Mouse (Mus musculus): ENCODE results near the gene Pold4.

Gene Pold4

DNA sequence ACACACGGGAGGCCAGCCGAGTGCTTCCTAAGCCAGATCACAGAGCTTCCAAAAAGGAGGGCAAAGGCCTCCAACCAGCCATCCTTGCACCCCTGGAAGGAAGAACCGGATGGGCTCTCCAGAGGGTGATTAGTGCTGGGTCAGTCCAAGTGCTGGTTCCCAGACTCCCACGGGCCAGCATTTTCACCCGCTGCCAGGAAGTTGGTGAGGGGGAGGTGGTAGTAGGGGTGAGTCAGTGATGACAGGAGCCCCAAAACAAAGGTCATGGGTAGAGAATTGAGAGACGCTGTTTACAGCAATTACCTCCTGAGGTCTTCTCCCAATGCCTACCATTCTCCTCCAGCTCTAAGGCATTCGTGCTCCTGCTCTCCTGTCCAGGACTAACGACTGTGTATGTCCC, 1.3 kb upstream of the Pold4 start:
- ChIA-PET POLR2A (interaction anchor here in 3 of 4 experiments (0.5 to 5.2 kb wide), 33 partner anchors 8 to 194 kb away, joined by 3 to 32 read pairs (median 4); partner anchors contain the start of genes Rad9a (in 3 of the 3), AC109138.7 (in 2 of the 3), Clcf1 (in 2 of the 3) and Ppp1ca (in 2 of the 3)), CTCF (interaction anchor here in 3 of 4 experiments (0.5 to 4.8 kb wide), 20 partner anchors 12 to 507 kb away, joined by 3 to 84 read pairs (median 5); partner anchors contain the start of genes AC109138.7 (in 2 of the 3), Clcf1 (in 2 of the 3), Aip (in 1 of the 3) and Cdk2ap2 (in 1 of the 3))

DNA sequence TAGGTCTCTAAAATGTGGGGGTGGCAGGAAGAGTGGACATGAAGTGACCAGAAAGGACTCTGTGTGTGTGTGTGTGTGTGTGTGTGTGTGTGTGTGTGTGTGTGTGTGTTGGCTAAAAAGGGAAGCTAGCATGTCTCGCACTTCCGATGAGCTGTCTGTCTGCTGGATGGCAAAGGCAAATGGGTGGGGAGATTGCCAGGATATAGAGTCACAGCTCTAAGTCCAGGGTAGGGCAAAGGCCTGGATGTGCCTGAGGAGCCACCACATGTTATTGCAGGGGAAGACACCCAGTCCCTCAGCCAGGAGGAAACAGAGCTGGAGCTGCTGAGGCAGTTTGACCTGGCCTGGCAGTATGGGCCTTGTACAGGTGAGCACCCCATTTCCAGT, 480 bp downstream of the Pold4 start:
- ChIA-PET CTCF (interaction anchor here (0.6 to 3.0 kb wide), 31 partner anchors 10 to 1063 kb away, joined by 3 to 19 read pairs (median 4); partner anchors contain the start of genes Ankrd13d (in 1 of the 4), Cdk2ap2 (in 1 of the 4), Gm49405 (in 1 of the 4) and Grk2 (in 1 of the 4)), POLR2A (interaction anchor here (0.5 to 5.2 kb wide), 53 partner anchors 8 to 524 kb away, joined by 3 to 32 read pairs (median 4); partner anchors contain the start of genes Cdk2ap2 (in 2 of the 4), Gstp2 (in 2 of the 4), Rad9a (in 2 of the 4) and Rps6kb2 (in 2 of the 4))

DNA sequence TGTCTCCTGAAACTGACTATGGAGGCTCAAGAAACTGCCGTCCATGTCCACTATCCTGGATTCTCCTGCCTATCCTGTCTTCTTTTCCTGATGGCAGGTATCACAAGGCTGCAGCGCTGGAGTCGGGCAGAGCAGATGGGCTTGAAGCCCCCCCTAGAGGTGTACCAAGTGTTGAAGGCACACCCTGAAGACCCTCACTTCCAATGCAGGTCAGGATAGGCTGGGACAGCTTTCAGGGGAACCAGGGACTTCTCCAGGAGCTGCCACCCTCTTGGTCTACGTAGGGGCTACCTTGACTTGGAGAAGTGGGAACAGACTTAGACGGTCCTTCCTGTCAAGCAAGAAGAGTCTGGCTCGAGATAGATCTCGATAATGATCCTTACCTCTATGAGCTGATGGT, 952 bp downstream of the Pold4 start:
- POLR2A ChIA-PET: interaction anchor here (0.5 to 5.2 kb wide), 40 partner anchors 8 to 854 kb away, joined by 3 to 32 read pairs (median 4); partner anchors contain the start of genes Cdk2ap2 (in 2 of the 4), Gstp2 (in 2 of the 4), Rad9a (in 2 of the 4) and AC109138.7 (in 1 of the 4)
- CTCF ChIA-PET: interaction anchor here in 3 of 4 experiments (0.6 to 2.2 kb wide), 24 partner anchors 23 to 533 kb away, joined by 3 to 19 read pairs (median 4); partner anchors contain the start of genes Ppp1ca (in 2 of the 3), Ankrd13d (in 1 of the 3), Cdk2ap2 (in 1 of the 3) and Grk2 (in 1 of the 3)

DNA sequence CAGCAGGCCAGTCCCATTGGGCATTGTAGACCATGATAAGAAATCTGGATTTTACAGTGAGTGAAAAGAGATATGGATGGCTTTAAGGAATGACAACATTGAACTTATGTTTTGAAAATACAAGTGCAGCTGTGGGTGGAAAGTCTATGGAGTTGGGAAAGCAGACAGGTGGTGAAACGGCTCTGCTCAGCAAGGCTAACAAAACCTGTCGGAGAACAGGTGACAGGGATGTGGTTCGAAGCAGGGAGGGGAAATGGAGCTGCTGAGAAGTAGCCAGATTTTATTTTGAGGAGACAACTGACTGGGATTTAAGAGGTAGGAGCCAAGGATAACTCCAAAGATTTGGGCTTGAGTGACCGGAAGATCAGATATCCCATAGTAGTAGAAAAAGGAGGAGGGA, 2.8 kb downstream of the Pold4 start:
- CTCF ChIA-PET: interaction anchor here in 1 of 4 experiments (0.9 to 1.1 kb wide), 2 partner anchors 136 to 182 kb away, joined by 3 read pairs; no protein-coding TSS in a partner anchor
- POLR2A ChIA-PET: interaction anchor here in 1 of 4 experiments (1.1 to 1.7 kb wide), 4 partner anchors 15 to 137 kb away, joined by 3 to 6 read pairs (median 4); partner anchors contain the start of gene Cdk2ap2

DNA sequence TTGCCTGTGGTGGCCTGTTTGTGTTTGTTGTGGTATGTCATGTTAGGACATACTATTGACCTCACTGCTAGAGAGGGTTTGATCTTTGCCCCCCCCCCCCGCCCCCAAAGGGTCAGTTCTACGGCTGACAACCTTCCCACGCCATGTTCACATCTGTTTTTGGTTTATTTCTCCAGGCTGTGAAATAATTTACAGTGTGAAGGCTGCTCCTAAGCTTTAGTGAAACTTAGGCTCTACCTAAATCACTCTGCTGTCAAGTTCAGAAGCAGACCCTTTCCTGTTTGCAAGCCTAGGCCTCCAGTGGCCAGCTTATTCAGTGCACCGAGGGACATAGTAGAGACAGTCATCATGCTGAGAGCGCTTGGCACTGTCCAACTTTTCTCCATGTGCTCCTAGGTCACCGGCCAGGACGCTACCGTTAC, 8.6 kb downstream of the Pold4 start:
- POLR2A ChIA-PET: interaction anchor here in 1 of 4 experiments (1.1 to 1.5 kb wide), 2 partner anchors 8 to 39 kb away, joined by 3 to 4 read pairs; partner anchors contain the start of genes Pold4 and Rad9a
- CTCF ChIA-PET: no interaction called here

DNA sequence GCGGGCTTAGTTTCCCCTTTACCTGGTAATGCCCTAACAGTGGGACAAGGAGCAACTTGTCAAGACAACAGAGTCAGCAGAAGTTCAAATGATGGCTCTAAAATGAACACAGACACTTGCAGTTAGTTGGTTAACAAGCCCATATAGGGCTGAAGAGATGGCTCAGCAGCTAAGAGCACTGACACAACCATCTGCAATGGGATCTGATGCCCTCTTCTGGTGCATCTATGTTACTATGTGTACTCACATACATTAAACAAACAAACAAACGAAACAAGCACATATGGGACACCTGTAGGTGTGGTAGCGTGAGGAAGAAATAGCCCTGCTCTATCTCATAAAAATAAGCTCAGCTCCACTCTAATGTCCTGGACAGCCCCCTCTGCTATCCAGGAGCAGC, 10.7 kb downstream of the Pold4 start:
- CTCF ChIA-PET: interaction anchor here (0.6 to 4.2 kb wide), 21 partner anchors 11 to 281 kb away, joined by 3 to 20 read pairs (median 3); partner anchors contain the start of genes Pold4 (in 2 of the 4), Gm49405 (in 1 of the 4) and Nudt8 (in 1 of the 4)
- POLR2A ChIA-PET: interaction anchor here (0.5 to 1.9 kb wide), 12 partner anchors 9 to 230 kb away, joined by 3 to 7 read pairs (median 3); partner anchors contain the start of genes Ndufv1 (in 1 of the 4), Pold4 (in 1 of the 4), Ppp1ca (in 1 of the 4) and Rad9a (in 1 of the 4)

DNA sequence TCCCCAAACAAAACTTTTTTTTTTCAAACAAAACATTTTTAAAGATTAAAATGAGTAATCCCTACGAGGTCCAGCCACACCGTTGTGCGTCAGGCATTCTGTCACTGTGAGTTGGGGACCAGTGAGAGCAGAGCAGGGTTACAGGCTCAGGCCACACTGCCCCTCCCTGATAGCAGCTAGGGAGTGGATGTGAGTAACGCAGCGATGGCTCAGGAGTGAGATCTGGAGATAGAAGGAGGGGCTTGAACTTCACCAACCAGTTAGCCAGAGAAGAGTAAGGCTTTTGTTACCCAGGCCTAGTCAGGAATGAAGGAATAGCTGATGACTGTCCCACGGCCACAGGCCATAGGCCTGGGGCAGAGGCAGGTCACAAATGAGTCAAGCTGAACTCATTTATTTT, 13.1 kb downstream of the Pold4 start:
- POLR2A ChIA-PET: interaction anchor here in 2 of 4 experiments (0.9 to 1.8 kb wide), 6 partner anchors 13 to 203 kb away, joined by 3 to 7 read pairs (median 4); partner anchors contain the start of genes Cdk2ap2 (in 1 of the 2), Pold4 (in 1 of the 2) and Ppp1ca (in 1 of the 2)
- CTCF ChIA-PET: interaction anchor here (0.6 to 4.2 kb wide), 7 partner anchors 11 to 298 kb away, joined by 3 to 20 read pairs (median 4); partner anchors contain the start of gene Rad9a (in 1 of the 4)

DNA sequence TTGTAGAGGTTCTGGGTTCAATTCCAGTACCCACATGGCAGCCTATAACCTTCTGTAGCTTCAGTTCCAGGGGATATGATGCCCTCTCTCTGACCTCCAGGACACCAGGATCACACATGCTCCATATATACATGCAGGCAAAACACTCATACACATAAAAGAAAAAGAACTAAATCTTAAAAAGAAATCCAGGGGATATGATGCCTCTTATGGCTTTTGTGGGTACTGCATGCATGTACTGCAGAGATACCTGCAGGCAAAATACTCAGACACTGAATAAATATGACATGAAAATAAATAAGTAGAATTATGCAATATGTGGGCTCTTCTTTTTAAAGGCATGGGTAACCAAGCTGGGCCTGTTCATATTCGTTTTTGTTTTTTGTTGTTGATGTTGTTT, 15.3 kb downstream of the Pold4 start:
- POLR2A ChIA-PET: interaction anchor here in 1 of 4 experiments (0.6 kb wide), 1 partner anchor 8 kb away, joined by 3 read pairs; no protein-coding TSS in a partner anchor
- CTCF ChIA-PET: interaction anchor here in 2 of 4 experiments (1.2 to 1.4 kb wide), 2 partner anchors 18 to 40 kb away, joined by 3 to 7 read pairs; no protein-coding TSS in a partner anchor

DNA sequence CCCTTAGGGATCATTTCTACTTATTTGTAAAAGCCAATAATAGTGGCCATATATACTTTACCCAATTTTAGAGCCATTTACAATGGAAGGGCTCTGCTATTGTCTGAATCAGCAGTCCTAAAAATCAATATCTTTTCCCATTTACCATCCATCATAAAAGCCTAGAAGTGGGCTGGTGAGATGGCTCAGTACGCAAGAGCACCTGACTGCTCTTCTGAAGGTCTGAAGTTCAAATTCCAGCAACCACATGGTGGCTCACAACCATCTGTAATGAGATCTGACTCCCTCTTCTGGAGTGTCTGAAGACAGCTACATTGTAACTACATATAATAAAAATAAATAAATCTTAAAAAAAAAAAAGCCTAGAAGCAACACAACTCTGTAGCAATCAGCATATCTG, 17.0 kb downstream of the Pold4 start:
- ChIA-PET POLR2A (interaction anchor here in 1 of 4 experiments (0.9 to 1.4 kb wide), 3 partner anchors 17 to 81 kb away, joined by 3 to 4 read pairs (median 3); partner anchors contain the start of gene Pold4), CTCF (interaction anchor here in 3 of 4 experiments (0.6 to 1.6 kb wide), 8 partner anchors 18 to 230 kb away, joined by 3 to 7 read pairs (median 4); no protein-coding TSS in a partner anchor)

DNA sequence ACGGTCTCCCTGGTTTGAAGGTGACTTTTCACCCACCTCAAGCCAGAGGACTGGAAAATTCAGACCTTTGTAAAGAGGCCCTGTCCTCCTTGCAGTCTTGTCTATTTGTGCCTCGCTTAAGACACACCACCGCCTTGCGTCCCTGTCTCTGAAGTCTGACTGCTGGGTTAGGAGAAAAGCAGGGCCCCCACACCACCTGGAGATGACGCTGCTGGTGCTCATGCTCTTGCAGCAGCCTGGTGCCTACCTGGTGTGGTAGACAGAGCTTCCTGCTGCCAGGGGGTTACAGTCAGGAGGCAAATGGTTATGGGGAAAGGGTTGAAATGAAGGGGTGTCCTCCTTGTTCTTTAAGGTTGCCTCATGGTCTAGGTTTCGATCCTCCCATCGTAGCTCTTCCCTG, 22.5 kb downstream of the Pold4 start:
- ChIA-PET POLR2A (interaction anchor here in 2 of 4 experiments (1.0 to 1.6 kb wide), 7 partner anchors 29 to 212 kb away, joined by 3 to 5 read pairs (median 3); partner anchors contain the start of genes Ankrd13d (in 1 of the 2) and Gstp2 (in 1 of the 2)), CTCF (interaction anchor here (0.6 to 3.3 kb wide), 20 partner anchors 16 to 239 kb away, joined by 3 to 24 read pairs (median 6); partner anchors contain the start of genes Aip (in 1 of the 4), Ankrd13d (in 1 of the 4), Cdk2ap2 (in 1 of the 4) and Grk2 (in 1 of the 4))

DNA sequence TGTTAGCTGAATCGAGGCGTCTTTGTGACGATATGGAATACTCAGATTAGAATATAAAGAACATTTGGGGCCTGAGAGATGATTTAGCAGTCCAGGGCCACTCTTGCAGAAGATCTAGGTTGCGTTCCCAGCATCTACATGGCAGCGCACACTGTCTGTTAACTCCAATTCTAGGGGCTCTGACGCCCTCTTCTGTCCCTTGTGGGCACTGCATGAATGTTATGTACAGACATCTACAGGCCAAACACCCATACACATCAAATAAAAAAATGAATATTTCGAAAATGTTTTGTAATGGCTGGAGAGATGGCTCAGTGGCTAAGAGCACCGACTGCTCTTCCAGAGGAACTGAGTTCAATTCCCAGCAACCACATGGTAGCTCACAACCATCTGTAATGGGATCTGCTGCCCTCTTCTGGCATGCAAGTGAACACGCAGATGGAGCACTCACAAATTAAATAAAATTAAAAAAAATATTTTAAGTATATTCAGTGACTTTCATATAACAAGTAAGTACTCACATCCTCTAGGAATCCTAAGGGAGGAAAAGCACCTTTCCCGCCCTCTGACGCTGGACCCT, 24.0 kb downstream of the Pold4 start:
- POLR2A ChIA-PET: interaction anchor here (0.6 to 2.3 kb wide), 11 partner anchors 14 to 343 kb away, joined by 3 to 7 read pairs (median 3); partner anchors contain the start of genes Ndufs8 (in 1 of the 4), Pold4 (in 1 of the 4) and Ssh3 (in 1 of the 4)
- CTCF ChIA-PET: interaction anchor here (0.6 to 3.3 kb wide), 53 partner anchors 9 to 476 kb away, joined by 3 to 24 read pairs (median 4); partner anchors contain the start of genes Ankrd13d (in 3 of the 4), Pold4 (in 3 of the 4), Ssh3 (in 2 of the 4) and AC109138.7 (in 1 of the 4)

DNA sequence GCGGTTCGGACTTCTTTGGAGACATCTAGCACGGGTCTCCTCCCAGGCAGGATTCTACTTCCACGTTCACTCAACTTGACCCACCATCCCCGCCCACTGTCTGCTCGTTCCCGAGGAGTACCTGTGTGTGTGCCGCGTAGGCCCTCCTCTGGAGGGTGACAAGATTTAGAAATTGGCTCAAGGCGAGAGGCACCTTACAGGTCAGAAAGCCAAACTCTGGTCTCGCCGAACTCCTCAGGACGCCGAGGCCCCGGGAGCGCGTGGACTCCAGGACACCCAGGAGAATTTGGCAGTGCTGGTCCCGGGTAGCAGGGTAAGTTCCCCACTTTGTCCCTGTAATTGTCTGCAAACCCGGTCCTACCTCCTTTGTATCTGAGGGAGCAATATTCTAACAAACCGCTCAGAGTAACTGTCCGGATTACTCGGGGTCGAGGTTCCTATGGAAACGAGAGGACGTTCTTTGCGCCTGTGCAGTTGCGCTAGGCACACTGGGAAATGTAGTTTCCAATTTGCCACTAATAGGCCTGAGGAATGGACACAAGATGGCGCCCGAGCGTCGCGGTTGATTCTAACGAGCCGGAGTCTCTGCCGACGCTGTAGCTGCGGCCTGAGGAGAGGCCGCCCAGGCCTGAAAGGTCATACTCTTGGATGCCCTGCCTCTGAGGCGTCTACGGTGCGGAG, 25.7 kb downstream of the Pold4 start:
- ChIA-PET POLR2A (interaction anchor here in 3 of 4 experiments (0.5 to 2.3 kb wide), 29 partner anchors 10 to 1152 kb away, joined by 3 to 8 read pairs (median 3); partner anchors contain the start of genes Ssh3 (in 2 of the 3), Ankrd13d (in 1 of the 3), Cdk2ap2 (in 1 of the 3) and Grk2 (in 1 of the 3)), CTCF (interaction anchor here (0.5 to 3.3 kb wide), 44 partner anchors 8 to 477 kb away, joined by 3 to 24 read pairs (median 4); partner anchors contain the start of genes Ankrd13d (in 4 of the 4), Grk2 (in 2 of the 4), Ssh3 (in 2 of the 4) and Gstp2 (in 1 of the 4))

DNA sequence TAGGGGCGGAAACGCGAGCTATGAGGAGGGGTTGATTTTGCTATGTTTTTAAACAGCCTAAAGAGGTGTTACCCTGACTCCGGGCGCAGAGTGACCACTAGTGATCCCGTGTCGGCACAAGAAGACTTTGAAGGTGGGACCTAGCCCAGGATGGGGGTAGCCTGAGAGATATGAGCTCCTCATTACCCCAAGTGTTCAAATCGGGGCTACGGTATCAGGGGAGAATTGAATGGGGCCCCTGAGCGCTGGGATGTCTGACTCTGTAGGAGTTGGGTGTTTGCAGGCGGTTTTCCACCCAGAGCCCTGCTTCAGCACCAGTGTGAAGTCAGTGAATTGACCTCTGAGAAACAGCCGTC, 26.2 kb downstream of the Pold4 start:
- ChIA-PET POLR2A (interaction anchor here in 3 of 4 experiments (0.5 to 2.1 kb wide), 29 partner anchors 9 to 1151 kb away, joined by 3 to 8 read pairs (median 3); partner anchors contain the start of genes Ssh3 (in 2 of the 3), Ankrd13d (in 1 of the 3), Cdk2ap2 (in 1 of the 3) and Grk2 (in 1 of the 3)), CTCF (interaction anchor here (0.5 to 3.2 kb wide), 42 partner anchors 8 to 388 kb away, joined by 3 to 22 read pairs (median 4); partner anchors contain the start of genes Ankrd13d (in 4 of the 4), Grk2 (in 2 of the 4), Ssh3 (in 2 of the 4) and Gstp2 (in 1 of the 4))

DNA sequence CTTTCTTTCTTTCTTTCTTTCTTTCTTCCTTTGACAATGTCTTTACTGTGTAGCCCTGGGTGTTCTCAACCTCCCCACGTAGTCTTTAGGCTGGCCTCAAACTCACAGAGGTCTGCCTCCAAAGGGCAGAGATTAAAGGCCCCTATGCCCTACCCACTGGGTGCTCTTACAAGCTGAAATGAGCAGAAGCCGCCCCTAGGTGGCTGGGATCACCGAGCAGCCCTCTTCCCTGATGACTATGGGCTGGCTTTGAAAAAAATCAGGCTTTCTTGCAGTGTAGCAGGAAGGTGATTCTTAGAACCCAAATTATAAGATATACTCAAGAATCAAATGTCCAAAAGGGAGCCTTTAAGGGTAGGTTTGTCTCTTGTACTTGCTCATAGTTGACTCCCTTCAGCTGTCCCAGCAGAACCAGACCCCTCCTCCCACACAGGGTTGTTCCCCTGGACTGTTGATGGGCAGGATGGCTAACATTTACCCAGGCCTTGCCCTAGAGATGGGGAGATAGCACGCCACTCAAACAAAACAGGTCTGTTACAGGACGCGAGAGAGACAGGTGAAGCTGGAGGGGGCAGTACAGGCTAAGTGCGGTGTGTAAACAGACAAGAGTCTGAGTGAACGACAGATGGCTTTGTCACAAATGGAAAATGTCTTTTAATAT, 29.5 kb downstream of the Pold4 start:
- POLR2A ChIA-PET: interaction anchor here in 3 of 4 experiments (0.7 to 1.5 kb wide), 6 partner anchors 22 to 355 kb away, joined by 3 to 9 read pairs (median 4); partner anchors contain the start of gene Ankrd13d (in 2 of the 3)

DNA sequence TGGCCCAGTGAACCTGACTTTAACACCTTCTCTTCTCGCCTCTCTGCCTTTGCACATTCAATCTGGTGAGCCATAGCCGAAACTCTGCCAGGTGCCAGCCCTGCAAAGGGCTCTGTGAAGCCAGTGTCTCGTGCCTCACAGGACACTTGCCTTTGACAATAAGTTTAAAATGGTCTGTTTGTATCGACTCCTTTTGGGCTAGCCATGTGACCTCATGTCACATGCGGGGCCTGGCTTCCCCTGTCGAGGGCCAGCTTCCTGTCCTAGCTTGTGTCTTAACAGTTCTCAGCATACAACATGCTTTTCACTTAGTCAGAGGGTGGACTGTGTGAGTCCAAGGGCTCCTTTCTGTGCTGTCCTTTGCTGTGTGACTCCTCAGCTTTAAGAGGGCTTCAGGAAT, 31.1 kb downstream of the Pold4 start:
- ChIA-PET CTCF (interaction anchor here in 3 of 4 experiments (0.6 to 2.1 kb wide), 5 partner anchors 17 to 206 kb away, joined by 3 to 8 read pairs (median 3); partner anchors contain the start of gene Ankrd13d (in 1 of the 3)), POLR2A (interaction anchor here in 3 of 4 experiments (0.5 to 1.2 kb wide), 8 partner anchors 10 to 178 kb away, joined by 3 to 4 read pairs (median 3); no protein-coding TSS in a partner anchor)

More for the DNA sequence above, 29.5 kb downstream of the Pold4 start:
- CTCF ChIA-PET: interaction anchor here (0.5 to 2.3 kb wide), 7 partner anchors 8 to 210 kb away, joined by 3 to 11 read pairs (median 6); partner anchors contain the start of genes Ankrd13d (in 1 of the 4) and Ssh3 (in 1 of the 4)

Measured in embryonic stem cell, embryonic (primary cell).